Mouse (Mus musculus): Measurements from ENCODE around the gene Cfi. TPM values are rescaled to one million over a fixed set of nuclear protein-coding genes. Genes with fewer than 3 reads are reported as not detected.

The Cfi gene
- total and polyA plus RNA-seq, 2 experiments from 2014 or later: 0.27 to 1.0 TPM

- Histone ChIP-seq H3K27me3 (ENCODE audit: control insufficient read depth, insufficient read depth, low read length) (no peaks in the 10 kb centered on the region), H3K4me2 (ENCODE audit: low read depth, low read length) (no peak overlapping the region), H3K27ac (ENCODE audit: low read depth) (no peak overlapping the region), H3K4me1 (ENCODE audit: control insufficient read depth, insufficient read depth) (no peaks in the 10 kb centered on the region), H3K9ac (replicated peaks; ENCODE audit: low read depth, low read length) (no peak overlapping the region), H3K36me3 (replicated peaks; ENCODE audit: control insufficient read depth, insufficient read depth, low read length) (peaks cover 7% of the 10 kb centered on the region; the same call in 1 of the 2 replicates), H3K9me3 (replicated peaks; ENCODE audit: control insufficient read depth, low read length) (no peaks in the 10 kb centered on the region), H3K4me3 (ENCODE audit: low read depth, low read length) (no peak overlapping the region)
- no peak for ATAC-seq (ENCODE audit: insufficient read depth, low read depth)
- no peak for DNase-seq (ENCODE audit: low spot score)
- TF ChIP-seq CTCF (IDR thresholded peaks at IDR 0.05; ENCODE audit: low read depth): no peak
- no peak for TF ChIP-seq EP300 (IDR thresholded peaks at IDR 0.05; ENCODE audit: low read depth)
- 32% methylated on average over 9 of the region's 9 CpGs for whole genome bisulfite sequencing
Observed at GRCm38 (mm10) chr3:129885577-129885976, 49.9 kb downstream of the Cfi start.

GRCm38 (mm10) chr3:129886430-129886829 is 50.7 kb downstream of the Cfi start:
- no peaks in the 10 kb centered on the region for H3K4me1 ChIP-seq (ENCODE audit: control insufficient read depth, insufficient read depth)
- WGBS: 81% methylated on average over 5 of the region's 5 CpGs
- H3K4me2 ChIP-seq (ENCODE audit: low read depth, low read length): no peak overlapping the region
- no peaks in the 10 kb centered on the region for H3K9me3 ChIP-seq (replicated peaks; ENCODE audit: control insufficient read depth, low read length)
- H3K36me3 ChIP-seq (replicated peaks; ENCODE audit: control insufficient read depth, insufficient read depth, low read length): peaks cover 10% of the 10 kb centered on the region; the same call in 1 of the 2 replicates
- H3K4me3 ChIP-seq (ENCODE audit: low read depth, low read length): no peak overlapping the region
- no peak for TF ChIP-seq EP300 (IDR thresholded peaks at IDR 0.05; ENCODE audit: low read depth)
- no peak for TF ChIP-seq CTCF (IDR thresholded peaks at IDR 0.05; ENCODE audit: low read depth)
- H3K27ac ChIP-seq (ENCODE audit: low read depth): no peak overlapping the region
- H3K9ac ChIP-seq (replicated peaks; ENCODE audit: low read depth, low read length): no peak overlapping the region
- H3K27me3 ChIP-seq (ENCODE audit: control insufficient read depth, insufficient read depth, low read length): no peaks in the 10 kb centered on the region
- ATAC-seq (ENCODE audit: insufficient read depth, low read depth) (no peak), DNase-seq (ENCODE audit: low spot score) (no peak)

- Histone ChIP-seq H3K4me2 (ENCODE audit: low read depth, low read length) (no peak overlapping the region), H3K9me3 (replicated peaks; ENCODE audit: control insufficient read depth, low read length) (no peaks in the 10 kb centered on the region), H3K27ac (ENCODE audit: low read depth) (no peak overlapping the region), H3K4me1 (ENCODE audit: control insufficient read depth, insufficient read depth) (no peaks in the 10 kb centered on the region), H3K9ac (replicated peaks; ENCODE audit: low read depth, low read length) (no peak overlapping the region), H3K27me3 (ENCODE audit: control insufficient read depth, insufficient read depth, low read length) (no peaks in the 10 kb centered on the region), H3K4me3 (ENCODE audit: low read depth, low read length) (no peak overlapping the region), H3K36me3 (replicated peaks; ENCODE audit: control insufficient read depth, insufficient read depth, low read length) (peaks cover 22% of the 10 kb centered on the region; the same call in 1 of the 2 replicates)
- ATAC-seq (ENCODE audit: insufficient read depth, low read depth) (no peak), DNase-seq (ENCODE audit: low spot score) (no peak)
- 89% methylated on average over 13 of the region's 13 CpGs for WGBS
- TF ChIP-seq CTCF (IDR thresholded peaks at IDR 0.05; ENCODE audit: low read depth): no peak
- no peak for TF ChIP-seq EP300 (IDR thresholded peaks at IDR 0.05; ENCODE audit: low read depth)
Observed at GRCm38 (mm10) chr3:129887779-129888517, 52.3 kb downstream of the Cfi start.

GRCm38 (mm10) chr3:129892003-129892402 is 56.3 kb downstream of the Cfi start:
- H3K4me3 ChIP-seq (ENCODE audit: low read depth, low read length): no peak overlapping the region
- no peak overlapping the region for H3K27ac ChIP-seq (ENCODE audit: low read depth)
- TF ChIP-seq EP300 (IDR thresholded peaks at IDR 0.05; ENCODE audit: low read depth) (no peak), CTCF (IDR thresholded peaks at IDR 0.05; ENCODE audit: low read depth) (no peak)
- H3K4me1 ChIP-seq (ENCODE audit: control insufficient read depth, insufficient read depth): no peaks in the 10 kb centered on the region
- no peak for DNase-seq (ENCODE audit: low spot score)
- H3K36me3 ChIP-seq (replicated peaks; ENCODE audit: control insufficient read depth, insufficient read depth, low read length): peaks cover 35% of the 10 kb centered on the region
- H3K4me2 ChIP-seq (ENCODE audit: low read depth, low read length): no peak overlapping the region
- H3K9me3 ChIP-seq (replicated peaks; ENCODE audit: control insufficient read depth, low read length): no peaks in the 10 kb centered on the region
- WGBS: 78% methylated on average over 5 of the region's 5 CpGs
- H3K9ac ChIP-seq (replicated peaks; ENCODE audit: low read depth, low read length): no peak overlapping the region
- ATAC-seq (ENCODE audit: insufficient read depth, low read depth): no peak
- no peaks in the 10 kb centered on the region for H3K27me3 ChIP-seq (ENCODE audit: control insufficient read depth, insufficient read depth, low read length)

GRCm38 (mm10) chr3:129893143-129893542 is 57.5 kb downstream of the Cfi start:
- no peak overlapping the region for H3K4me2 ChIP-seq (ENCODE audit: low read depth, low read length)
- no peaks in the 10 kb centered on the region for H3K9me3 ChIP-seq (replicated peaks; ENCODE audit: control insufficient read depth, low read length)
- H3K4me3 ChIP-seq (ENCODE audit: low read depth, low read length): no peak overlapping the region
- TF ChIP-seq CTCF (IDR thresholded peaks at IDR 0.05; ENCODE audit: low read depth) (no peak), EP300 (IDR thresholded peaks at IDR 0.05; ENCODE audit: low read depth) (no peak)
- no peak overlapping the region for H3K9ac ChIP-seq (replicated peaks; ENCODE audit: low read depth, low read length)
- DNase-seq (ENCODE audit: low spot score): no peak
- peaks cover 35% of the 10 kb centered on the region for H3K36me3 ChIP-seq (replicated peaks; ENCODE audit: control insufficient read depth, insufficient read depth, low read length)
- ATAC-seq (ENCODE audit: insufficient read depth, low read depth): no peak
- no peaks in the 10 kb centered on the region for H3K4me1 ChIP-seq (ENCODE audit: control insufficient read depth, insufficient read depth)
- H3K27ac ChIP-seq (ENCODE audit: low read depth): no peak overlapping the region
- WGBS: 91% methylated on average over 3 of the region's 3 CpGs
- H3K27me3 ChIP-seq (ENCODE audit: control insufficient read depth, insufficient read depth, low read length): no peaks in the 10 kb centered on the region

GRCm38 (mm10) chr3:129896591-129896990 is 60.9 kb downstream of the Cfi start:
- no peaks in the 10 kb centered on the region for H3K9me3 ChIP-seq (replicated peaks; ENCODE audit: control insufficient read depth, low read length)
- H3K4me2 ChIP-seq (ENCODE audit: low read depth, low read length): no peak overlapping the region
- peaks cover 25% of the 10 kb centered on the region for H3K36me3 ChIP-seq (replicated peaks; ENCODE audit: control insufficient read depth, insufficient read depth, low read length)
- 49% methylated on average over 6 of the region's 6 CpGs for WGBS
- H3K27ac ChIP-seq (ENCODE audit: low read depth): no peak overlapping the region
- H3K4me3 ChIP-seq (ENCODE audit: low read depth, low read length): no peak overlapping the region
- ATAC-seq (ENCODE audit: insufficient read depth, low read depth): no peak
- no peak for TF ChIP-seq CTCF (IDR thresholded peaks at IDR 0.05; ENCODE audit: low read depth)
- no peak for TF ChIP-seq EP300 (IDR thresholded peaks at IDR 0.05; ENCODE audit: low read depth)
- no peak overlapping the region for H3K9ac ChIP-seq (replicated peaks; ENCODE audit: low read depth, low read length)
- no peak for DNase-seq (ENCODE audit: low spot score)
- no peaks in the 10 kb centered on the region for H3K4me1 ChIP-seq (ENCODE audit: control insufficient read depth, insufficient read depth)
- H3K27me3 ChIP-seq (ENCODE audit: control insufficient read depth, insufficient read depth, low read length): no peaks in the 10 kb centered on the region

Measured in heart, postnatal 0 days (tissue).